Mouse (Mus musculus) stomach, postnatal 0 days (tissue): ENCODE measurements around the gene Mok. TPM values are rescaled to one million over a fixed set of nuclear protein-coding genes. Genes with fewer than 3 reads are reported as not detected.

Experiments
- ATAC-seq: fragments of 200-750 bp; cut with Nextera tagmentation; 2 replicates; pipeline ENCODE4 v1.8.0; 2017; ENCODE audit not compliant: low FRiP score, low TSS enrichment
- DNase-seq: peaks from one replicate; pipeline ENCODE4 v3.0.0-alpha.2; 2016; ENCODE audit warnings: low spot score
- H3K27ac ChIP-seq: fragments of 300-500 bp; sonication (generic); replicated peaks from 2 replicates; pipeline ENCODE4 v1.5.1; 2014; ENCODE audit warnings: mild to moderate bottlenecking, control low read depth
- H3K27me3 ChIP-seq: fragments of 300-500 bp; sonication (generic); 2 replicates; pipeline ENCODE4 v1.6.1; 2014; ENCODE audit warnings: low read length; ENCODE audit not compliant: control insufficient read depth, insufficient read depth
- H3K36me3 ChIP-seq: fragments of 300-500 bp; sonication (generic); 2 replicates; pipeline ENCODE4 v1.6.1; 2014; ENCODE audit warnings: low read length, mixed read lengths; ENCODE audit not compliant: control insufficient read depth, insufficient read depth
- H3K4me1 ChIP-seq: fragments of 300-500 bp; sonication (generic); replicated peaks from 2 replicates; pipeline ENCODE4 v1.6.1; 2014; ENCODE audit warnings: antibody characterized with exemption; ENCODE audit not compliant: control insufficient read depth, insufficient read depth
- H3K4me2 ChIP-seq: fragments of 300-500 bp; sonication (generic); replicated peaks from 2 replicates; pipeline ENCODE4 v1.6.1; 2014; ENCODE audit warnings: low read depth, mild to moderate bottlenecking, control low read depth, moderate library complexity
- H3K4me3 ChIP-seq: fragments of 300-500 bp; sonication (generic); 2 replicates; pipeline ENCODE4 v1.5.1; 2014; ENCODE audit warnings: low read depth, low read length, control low read depth
- H3K9ac ChIP-seq: fragments of 300-500 bp; sonication (generic); 2 replicates; pipeline ENCODE4 v1.6.1; 2014; ENCODE audit warnings: mild to moderate bottlenecking, low read length, control low read depth, mixed read lengths
- H3K9me3 ChIP-seq: fragments of 300-500 bp; sonication (generic); 2 replicates; pipeline ENCODE4 v1.6.1; 2016; ENCODE audit warnings: low read length; ENCODE audit not compliant: control insufficient read depth
- CTCF ChIP-seq: IDR thresholded peaks from 2 replicates; pipeline ENCODE4 v1.5.1; 2016; ENCODE audit warnings: antibody characterized with exemption, low read depth, mild to moderate bottlenecking, moderate library complexity
- EP300 ChIP-seq: optimal IDR thresholded peaks from 2 replicates; pipeline ENCODE3; 2016; ENCODE audit warnings: antibody characterized with exemption
- WGBS: fragments of 180-500 bp; shearing (Covaris S2); extraction: QIAGEN DNeasy Blood & Tissue Kit; methylation state at CpG from one replicate; pipeline ENCODE4 v1.1.7; 2014; 5-methylcytosine and 5-hydroxymethylcytosine counted together
- polyA plus RNA-seq: library from polyadenylated mRNA; unstranded; fragments of >200 nt; fragmentation: Nextera tagmentation; extraction: Ambion mirVana; gene quantifications from 2 replicates; pipeline ENCODE4 v1.2.1, GENCODE M21; 2015

Gene Mok
- polyA plus RNA-seq, 1 experiment from 2014 or later: 0.95 TPM

- peak overlapping the region; percentile 88 for H3K27ac ChIP-seq
- no peaks in the 10 kb centered on the region for H3K27me3 ChIP-seq
- H3K4me1 ChIP-seq: peaks cover 2% of the 10 kb centered on the region; the same call in 1 of the 2 replicates
- H3K4me2 ChIP-seq: peak overlapping the region; percentile 78
- H3K9ac ChIP-seq: peak overlapping the region; percentile 65
- TF ChIP-seq CTCF: no peak
- no peak for TF ChIP-seq EP300
- H3K36me3 ChIP-seq: no peaks in the 10 kb centered on the region
- under 1% methylated on average over 36 of the region's 36 CpGs for WGBS
- H3K4me3 ChIP-seq: peak overlapping the region; percentile 56
- peak; percentile 98 for DNase-seq
- ATAC-seq: peak; percentile 94
- no peaks in the 10 kb centered on the region for H3K9me3 ChIP-seq
These were observed 4.6 kb upstream of the Mok start for GRCm38 (mm10) chr12:110845131-110845880.

DNA sequence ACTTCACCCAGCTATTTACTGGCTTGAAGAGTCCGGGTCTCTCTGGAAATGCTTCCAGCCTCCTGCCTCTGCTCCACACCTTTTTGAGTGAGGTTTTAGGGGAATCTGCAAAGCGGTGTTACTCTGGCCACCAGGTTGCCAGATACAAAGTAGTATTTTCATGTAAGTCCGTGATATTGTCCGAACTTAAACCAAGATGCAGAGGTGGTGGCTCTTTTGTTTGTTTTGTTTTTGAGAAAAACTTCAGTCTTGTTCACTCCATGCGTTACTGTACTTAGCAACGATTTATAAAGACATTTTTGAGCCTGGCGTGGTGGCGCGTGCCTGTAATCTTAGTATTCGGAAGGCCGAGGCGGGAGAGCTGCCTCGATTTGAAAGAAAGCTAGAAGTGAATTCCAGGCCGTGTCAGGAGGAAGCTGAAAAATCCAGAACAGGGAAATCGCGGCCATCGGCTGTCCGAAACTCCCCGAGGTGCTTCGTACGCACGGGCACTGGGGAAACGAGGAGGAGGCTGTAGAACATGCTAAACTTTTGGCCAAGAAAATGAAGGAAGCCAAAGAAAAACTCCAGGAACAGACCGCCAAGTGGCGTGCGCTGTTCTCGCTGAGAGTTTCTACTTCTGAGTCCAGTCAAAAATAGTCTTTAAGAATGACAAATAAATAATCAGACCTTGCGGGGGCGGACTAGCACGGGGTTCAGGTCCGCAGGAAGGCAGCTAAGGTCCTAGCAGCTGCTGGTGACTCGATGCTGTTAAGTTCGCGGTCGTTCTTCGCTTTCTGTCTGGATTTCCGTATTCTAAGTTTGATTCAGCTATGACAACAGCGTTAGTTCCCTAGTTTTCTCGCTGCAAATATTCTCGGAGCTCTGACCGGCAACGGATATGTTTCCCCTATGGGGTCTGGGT is 3.7 kb upstream of the Mok start:
- peak; percentile 50 for DNase-seq

GRCm38 (mm10) chr12:110843194-110844048 is 2.7 kb upstream of the Mok start:
- Histone ChIP-seq H3K4me2 (peak overlapping the region; percentile 78), H3K4me1 (no peaks in the 10 kb centered on the region; the same call in 1 of the 2 replicates), H3K4me3 (peak overlapping the region; percentile 56), H3K27me3 (no peaks in the 10 kb centered on the region), H3K27ac (0 out of 2 replicates have a peak overlapping the region, but pooled peaks have one; percentile 88), H3K9ac (peak overlapping the region; percentile 45), H3K9me3 (no peaks in the 10 kb centered on the region), H3K36me3 (no peaks in the 10 kb centered on the region)
- TF ChIP-seq CTCF (peak; percentile 97), EP300 (no peak)
- peak; percentile 87 for DNase-seq
- WGBS: 19% methylated on average over 32 of the region's 32 CpGs
- ATAC-seq: peak; percentile 46

More for the DNA sequence above, 3.7 kb upstream of the Mok start:
- Histone ChIP-seq H3K27me3 (no peaks in the 10 kb centered on the region), H3K36me3 (no peaks in the 10 kb centered on the region), H3K27ac (peak overlapping the region; percentile 88), H3K4me3 (peak overlapping the region; percentile 56), H3K9me3 (no peaks in the 10 kb centered on the region), H3K4me1 (no peaks in the 10 kb centered on the region; the same call in 1 of the 2 replicates), H3K4me2 (peak overlapping the region; percentile 78), H3K9ac (peak overlapping the region; percentile 45)
- peak; percentile 37 for ATAC-seq
- 1% methylated on average over 42 of the region's 42 CpGs for WGBS
- no peak for TF ChIP-seq CTCF
- TF ChIP-seq EP300: no peak

DNA sequence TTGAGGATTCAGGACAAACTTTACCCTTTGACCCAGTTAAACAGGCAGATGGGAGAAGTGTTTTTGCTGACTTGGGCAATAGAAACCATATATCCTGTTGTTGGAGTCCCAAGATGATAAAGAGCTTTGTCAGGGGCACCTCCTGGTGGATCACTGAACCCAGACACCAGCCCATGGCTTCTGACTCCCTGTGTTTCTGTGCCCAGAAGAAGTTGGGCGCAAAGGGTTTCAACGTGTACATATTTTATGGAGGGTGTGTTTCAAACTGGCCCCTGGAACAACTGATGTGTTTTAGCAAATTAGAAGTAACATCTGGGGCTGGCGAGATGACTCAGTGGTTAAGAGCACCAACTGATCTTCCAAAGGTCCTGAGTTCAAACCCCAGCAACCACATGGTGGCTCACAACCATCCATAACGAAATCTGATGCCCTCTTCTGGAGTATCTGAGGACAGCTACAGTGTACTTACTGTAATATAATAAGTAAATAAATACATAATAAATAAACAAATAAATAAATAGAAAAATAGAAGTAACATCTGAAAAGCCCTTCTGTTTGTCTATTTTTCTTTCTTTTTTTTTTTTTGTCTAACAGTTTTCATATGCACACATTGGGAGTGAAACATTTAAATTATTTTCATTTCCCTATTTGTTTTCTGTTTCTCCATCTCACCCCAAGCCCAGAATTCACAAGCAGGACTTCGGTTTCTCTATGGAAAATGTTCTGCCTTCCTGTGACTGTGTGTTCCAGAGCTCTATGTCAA is 1.2 kb upstream of the Mok start:
- 65% methylated on average over 5 of the region's 5 CpGs for WGBS
- no peak for DNase-seq
- Histone ChIP-seq H3K4me1 (no peaks in the 10 kb centered on the region; the same call in 1 of the 2 replicates), H3K4me2 (no peak overlapping the region), H3K4me3 (no peak overlapping the region), H3K27me3 (no peaks in the 10 kb centered on the region), H3K36me3 (no peaks in the 10 kb centered on the region), H3K9me3 (no peaks in the 10 kb centered on the region), H3K27ac (no peak overlapping the region), H3K9ac (no peak overlapping the region)
- TF ChIP-seq EP300: no peak
- no peak for TF ChIP-seq CTCF
- no peak for ATAC-seq

- H3K27me3 ChIP-seq: no peaks in the 10 kb centered on the region
- TF ChIP-seq EP300 (no peak), CTCF (no peak)
- no peak overlapping the region for H3K4me3 ChIP-seq
- H3K9ac ChIP-seq: no peak overlapping the region
- DNase-seq (no peak), ATAC-seq (no peak)
- 90% methylated on average over 8 of the region's 8 CpGs for WGBS
- H3K9me3 ChIP-seq: no peaks in the 10 kb centered on the region
- H3K4me1 ChIP-seq: no peaks in the 10 kb centered on the region
- no peak overlapping the region for H3K4me2 ChIP-seq
- no peaks in the 10 kb centered on the region for H3K36me3 ChIP-seq
- no peak overlapping the region for H3K27ac ChIP-seq
These were observed 2.9 kb downstream of the Mok start for GRCm38 (mm10) chr12:110837850-110838249.
